Mouse (Mus musculus): ENCODE data around the gene Crebl2.

DNA sequence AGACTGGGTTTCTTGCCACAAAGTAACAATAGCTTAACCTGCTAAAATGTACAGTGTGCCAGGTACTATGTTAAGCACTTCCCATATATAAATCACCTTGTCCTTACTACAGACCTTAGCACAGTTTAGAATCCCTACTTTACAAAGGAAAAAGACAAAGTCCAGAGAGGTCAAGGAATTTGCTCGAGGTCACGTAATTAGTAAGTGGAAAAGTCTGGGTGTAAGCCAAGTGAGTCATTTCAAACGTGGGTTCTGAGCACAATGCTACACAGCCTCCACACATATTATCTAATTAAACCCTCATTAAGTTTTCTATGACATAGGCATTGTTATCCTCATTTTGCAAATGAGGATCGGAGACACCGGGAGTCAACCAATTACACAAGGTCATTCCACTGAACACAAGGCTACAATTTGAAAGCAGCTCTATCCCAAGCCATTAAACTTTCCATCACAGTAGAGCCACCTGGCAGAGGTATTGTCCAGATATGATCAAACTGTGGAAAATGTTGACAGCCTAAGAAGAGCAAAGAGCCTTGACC lies 25.1 kb upstream of the Crebl2 start:
- TF ChIP-seq CTCF (IDR thresholded peaks at IDR 0.05; ENCODE audit: extremely low read depth, insufficient read depth, insufficient read length, insufficient replicate concordance) (no peak), POLR2A (IDR thresholded peaks at IDR 0.05; ENCODE audit: low read depth, low read length) (no peak)

All from spleen, adult 2 months (tissue).